Mouse (Mus musculus): ENCODE measurements around the gene BC028528. TPM values are rescaled to one million over a fixed set of nuclear protein-coding genes. Genes with fewer than 3 reads are reported as not detected.
"Not testable (repeated sequence)": the region's sequence is repeated elsewhere in the genome, so short reads cannot be mapped to it uniquely, and the experiment has no call there.

The BC028528 gene
- total RNA-seq, 2 experiments from 2014 or later, result 1.4 to 2.1 TPM

- no peak overlapping the region for H3K4me3 ChIP-seq
- DNase-seq, result peak; percentile 22
- intact Hi-C loops (cut with DNase I), result loop anchor here (5.0 kb wide), 2 partner anchors 101 to 191 kb away; no protein-coding TSS in a partner anchor
- TF ChIP-seq CTCF (IDR thresholded peaks at IDR 0.05), result peak; percentile 52
- H3K27ac ChIP-seq, result no peak overlapping the region
Measured at GRCm38 (mm10) chr3:95861216-95861615, 30.6 kb downstream of the BC028528 start.

- no peak overlapping the region for H3K27ac ChIP-seq
- no peak overlapping the region for H3K4me3 ChIP-seq
- DNase-seq, result no peak
- peak; percentile 25; the same call in 1 of the 2 replicates for TF ChIP-seq CTCF (IDR thresholded peaks at IDR 0.05)
- intact Hi-C loops (cut with DNase I), result loop anchor here (1.0 to 5.0 kb wide), 3 partner anchors 47 to 192 kb away; no protein-coding TSS in a partner anchor
Measured at GRCm38 (mm10) chr3:95860323-95860722, 31.5 kb downstream of the BC028528 start.

DNA sequence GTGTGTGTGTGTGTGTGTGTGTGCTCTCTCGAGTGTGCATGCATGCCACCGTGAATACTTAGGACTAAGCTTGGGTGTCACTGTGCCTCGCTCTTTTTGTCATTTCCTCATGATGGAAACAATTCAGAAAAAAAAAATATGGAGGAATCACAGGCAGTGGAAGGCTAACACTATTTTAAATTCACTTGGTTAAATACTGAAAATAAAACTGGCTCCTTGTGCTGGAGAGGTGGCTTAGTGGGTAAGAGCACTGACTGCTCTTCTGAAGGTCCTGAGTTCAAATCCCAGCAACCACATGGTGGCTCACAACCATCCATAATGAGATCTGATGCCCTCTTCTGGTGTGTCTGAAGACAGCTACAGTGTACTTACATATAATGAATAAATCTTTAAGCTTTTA, 33.5 kb downstream of the BC028528 start:
- H3K4me3 ChIP-seq; intact Hi-C loops (cut with DNase I); H3K27ac ChIP-seq; DNase-seq: not testable (repeated sequence)

GRCm38 (mm10) chr3:95857050-95857449, 34.8 kb downstream of the BC028528 start:
- H3K4me3 ChIP-seq; DNase-seq; intact Hi-C loops (cut with DNase I); H3K27ac ChIP-seq: not testable (repeated sequence)

DNA sequence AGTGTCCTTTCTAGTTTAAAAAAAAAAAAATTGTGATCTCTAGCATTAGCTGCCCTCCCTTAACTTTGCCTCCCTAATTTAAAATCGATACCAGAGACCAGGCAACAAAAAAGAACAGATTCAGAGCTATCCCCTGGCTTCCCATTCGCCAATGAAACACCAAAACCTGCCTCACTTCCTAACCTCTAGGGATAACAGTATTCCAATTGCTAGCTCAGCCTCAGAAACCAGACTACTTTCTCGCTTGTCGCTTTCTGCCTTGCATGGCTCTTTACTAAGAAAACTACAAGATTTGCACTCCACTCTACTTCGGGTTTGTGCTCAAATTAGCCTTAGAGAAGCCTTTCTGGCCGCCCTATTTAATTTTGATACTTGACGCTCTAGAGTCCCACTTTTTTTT, 35.7 kb downstream of the BC028528 start:
- peak overlapping the region; percentile 94 for H3K27ac ChIP-seq
- intact Hi-C loops (cut with DNase I), result no loop called here
- H3K4me3 ChIP-seq, result peak overlapping the region; percentile 93
- DNase-seq, result no peak
- TF ChIP-seq CTCF (IDR thresholded peaks at IDR 0.05), result no peak

DNA sequence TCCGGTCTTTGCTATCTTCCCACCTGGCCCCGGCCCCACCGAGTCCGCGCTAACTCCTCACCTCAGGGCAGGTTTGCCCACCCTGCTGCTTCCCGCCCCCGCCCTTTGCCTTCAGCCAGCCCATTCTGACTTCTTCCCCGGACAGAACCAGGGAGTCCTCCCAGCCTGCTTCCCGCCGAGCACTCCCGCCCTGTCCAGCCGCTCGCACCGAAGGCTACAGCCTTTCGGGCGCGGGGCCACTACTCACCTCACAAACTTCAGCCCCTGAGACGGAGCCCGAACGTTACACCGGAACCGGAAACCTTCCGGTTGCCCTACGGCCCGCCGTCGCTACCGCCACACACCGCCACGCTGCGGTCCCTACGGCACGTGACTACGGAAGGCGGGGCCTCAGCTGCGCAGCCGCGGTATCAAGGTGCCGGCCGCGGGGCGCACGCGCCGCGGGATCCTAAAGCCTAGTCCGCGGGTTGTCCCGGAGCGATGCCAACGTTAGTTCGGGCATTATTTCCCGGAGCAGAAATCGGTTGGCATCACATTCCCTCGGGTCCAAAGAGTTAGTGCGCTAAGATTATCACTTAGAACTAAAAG, 36.2 kb downstream of the BC028528 start, which contains the start of gene Prpf3:
Gene Prpf3, minus strand, starts transcription at position 384 of the 588 bp plus-strand sequence.
- H3K27ac ChIP-seq, result peak within 1 kb of the TSS; percentile 94
- intact Hi-C loops (cut with DNase I), result no loop called here
- peak; percentile 98 for DNase-seq
- no peak for TF ChIP-seq CTCF (IDR thresholded peaks at IDR 0.05)
- H3K4me3 ChIP-seq, result peak within 1 kb of the TSS; percentile 93

DNA sequence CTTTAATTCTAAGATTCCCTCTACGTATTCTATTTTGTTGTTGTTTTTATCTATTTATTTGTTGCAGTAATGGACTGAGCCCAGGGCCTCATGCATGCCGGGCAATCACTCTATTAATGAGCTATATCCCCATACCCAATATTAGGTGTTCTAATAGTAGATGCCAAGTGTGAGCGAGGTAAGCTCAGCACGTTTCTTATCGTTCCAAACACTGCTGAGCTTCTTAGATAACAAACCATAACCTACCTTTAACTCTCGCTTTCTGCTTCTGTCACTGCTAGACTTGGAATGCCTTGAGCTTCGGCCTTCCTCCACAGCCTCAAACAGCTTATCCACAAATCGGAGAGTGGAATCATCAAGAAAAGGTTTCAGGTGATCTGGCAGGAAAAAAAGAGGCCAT, 40.5 kb downstream of the BC028528 start:
- no peak overlapping the region for H3K4me3 ChIP-seq
- intact Hi-C loops (cut with DNase I), result no loop called here
- no peak overlapping the region for H3K27ac ChIP-seq
- no peak for DNase-seq
- no peak for TF ChIP-seq CTCF (IDR thresholded peaks at IDR 0.05)

- TF ChIP-seq CTCF (IDR thresholded peaks at IDR 0.05), result no peak
- Histone ChIP-seq H3K27ac (no peak overlapping the region), H3K4me3 (no peak overlapping the region)
- DNase-seq, result no peak
- intact Hi-C loops (cut with DNase I), result no loop called here
Measured at GRCm38 (mm10) chr3:95850611-95851010, 41.2 kb downstream of the BC028528 start.

DNA sequence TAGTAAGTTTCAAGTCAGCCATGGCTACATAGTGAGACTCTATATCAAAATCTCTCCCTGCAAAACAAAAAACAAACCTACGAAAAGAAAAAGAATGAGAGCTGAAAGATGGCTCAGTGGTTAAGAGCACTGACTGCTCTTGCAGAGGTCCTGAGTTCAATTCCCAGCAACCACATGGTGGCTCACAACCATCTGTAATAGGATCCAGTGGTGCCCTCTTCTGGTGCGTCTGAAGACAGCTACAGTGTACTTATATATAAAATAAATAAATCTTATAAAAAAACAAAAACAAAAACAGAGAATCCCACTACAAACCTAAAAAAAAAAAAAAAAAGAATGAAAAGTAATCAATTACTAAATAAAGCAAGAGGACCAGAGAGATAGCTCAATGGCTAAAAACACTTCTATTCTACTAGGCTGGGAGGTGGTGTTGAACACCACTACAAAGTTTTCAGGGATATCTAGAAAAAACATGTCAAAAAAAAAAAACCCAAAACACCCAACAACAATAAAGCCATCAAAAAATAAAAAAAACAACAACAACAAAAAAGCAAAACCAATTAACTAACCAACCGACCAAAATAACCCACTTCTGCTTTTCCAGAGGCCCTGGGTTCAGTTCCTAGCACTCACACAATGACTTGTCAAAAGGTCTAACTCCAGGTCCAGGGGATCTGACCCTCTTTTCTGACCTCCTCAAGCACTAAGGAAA, 49.1 kb downstream of the BC028528 start:
- Histone ChIP-seq H3K4me3 (no peak overlapping the region), H3K27ac (no peak overlapping the region)
- DNase-seq, result no peak
- intact Hi-C loops (cut with DNase I), result loop anchor here (5.0 to 10.0 kb wide), 2 partner anchors 65 to 498 kb away; no protein-coding TSS in a partner anchor
- peak; percentile 36 for TF ChIP-seq CTCF (IDR thresholded peaks at IDR 0.05)

- H3K27ac ChIP-seq, result no peak overlapping the region
- intact Hi-C loops (cut with DNase I), result no loop called here
- no peak overlapping the region for H3K4me3 ChIP-seq
- TF ChIP-seq CTCF (IDR thresholded peaks at IDR 0.05), result no peak
- no peak for DNase-seq
Measured at GRCm38 (mm10) chr3:95839250-95839649, 52.6 kb downstream of the BC028528 start.

Other genes with a start within 250 kb of the BC028528 start
- 100 to 1,000 TPM; 110 to 123 TPM for gene Mcl1, start 233.2 kb downstream of the BC028528 start, total RNA-seq (2021)
- gene Adamtsl4, start 204.1 kb downstream of the BC028528 start, total RNA-seq (2021), result 10 to 100 TPM; 17.2 to 32.0 TPM
- gene Ecm1, start 152.4 kb downstream of the BC028528 start, total RNA-seq (2021), result 10 to 100 TPM; 18.0 to 23.0 TPM
- 10 to 100 TPM; 23.0 to 30.8 TPM for gene Tars2, start 131.8 kb downstream of the BC028528 start, total RNA-seq (2021)
- gene Rprd2, start 73.1 kb downstream of the BC028528 start, total RNA-seq (2021), result 10 to 100 TPM; 32.4 to 35.2 TPM
- gene Prpf3, start 36.1 kb downstream of the BC028528 start, total RNA-seq (2021), result 10 to 100 TPM; 18.2 to 18.3 TPM
- 100 to 1,000 TPM; 303 to 336 TPM for gene Mrps21, start 20.5 kb downstream of the BC028528 start, total RNA-seq (2021)
- gene Ciart, start 9.8 kb downstream of the BC028528 start, total RNA-seq (2021), result 1 to 10 TPM; 2.7 to 9.3 TPM
- 10 to 100 TPM; 41.0 to 50.3 TPM for gene Aph1a, start 2.0 kb upstream of the BC028528 start, total RNA-seq (2021)
- 100 to 1,000 TPM in 1 of 2 experiments, 10 to 100 TPM in 1; 81.2 to 115 TPM for gene Car14, start 12.7 kb upstream of the BC028528 start, total RNA-seq (2021)
- 10 to 100 TPM; 76.4 to 89.9 TPM for gene Anp32e, start 37.2 kb upstream of the BC028528 start, total RNA-seq (2021)
- gene Plekho1, start 104.0 kb upstream of the BC028528 start, total RNA-seq (2021), result 10 to 100 TPM; 14.2 to 19.3 TPM
- 10 to 100 TPM; 15.0 to 22.7 TPM for gene Vps45, start 166.5 kb upstream of the BC028528 start, total RNA-seq (2021)
- 10 to 100 TPM; 54.6 to 58.3 TPM for gene Otud7b, start 212.5 kb upstream of the BC028528 start, total RNA-seq (2021)